Mouse (Mus musculus): ENCODE data around the gene Rnf144a. TPM values are rescaled to one million over a fixed set of nuclear protein-coding genes. Genes with fewer than 3 reads are reported as not detected.

Gene Rnf144a
- total and polyA plus RNA-seq, 2 experiments = 2.0 to 2.3 TPM

- Histone ChIP-seq H3K4me1 (ENCODE audit: control insufficient read depth, insufficient read depth, low read length) (peaks cover 9% of the 10 kb centered on the region), H3K36me3 (ENCODE audit: control insufficient read depth, insufficient read depth, low read length) (no peaks in the 10 kb centered on the region), H3K9ac (ENCODE audit: low read depth, low read length) (no peak overlapping the region), H3K4me3 (ENCODE audit: insufficient read depth, low read depth, low read length) (no peak overlapping the region), H3K79me2 (ENCODE audit: control insufficient read depth, insufficient read depth, low read length) (0 out of 2 replicates have a peak, but pooled peaks cover 3% of the 10 kb centered on the region), H3K27me3 (ENCODE audit: control insufficient read depth, insufficient read depth, low read length) (no peaks in the 10 kb centered on the region), H3K27ac (replicated peaks; ENCODE audit: insufficient read depth, low read depth, low read length) (no peak overlapping the region)
- TF ChIP-seq CTCF (IDR thresholded peaks at IDR 0.05; ENCODE audit: low read depth, low read length) = no peak
- TF ChIP-seq POLR2A (IDR thresholded peaks at IDR 0.05; ENCODE audit: extremely low read depth, insufficient read depth, low read length) = no peak
- 74% methylated on average over 9 of the region's 9 CpGs for WGBS
- no peak for DNase-seq (ENCODE audit: extremely low read depth, low read depth, low spot score)
These were observed 6.3 kb downstream of the Rnf144a start for GRCm38 (mm10) chr12:26408707-26409106.

GRCm38 (mm10) chr12:26404781-26405702 is 10.0 kb downstream of the Rnf144a start:
- Histone ChIP-seq H3K4me3 (ENCODE audit: insufficient read depth, low read depth, low read length) (no peak overlapping the region), H3K4me1 (ENCODE audit: control insufficient read depth, insufficient read depth, low read length) (peaks cover 18% of the 10 kb centered on the region), H3K79me2 (ENCODE audit: control insufficient read depth, insufficient read depth, low read length) (0 out of 2 replicates have a peak, but pooled peaks cover 3% of the 10 kb centered on the region), H3K9ac (ENCODE audit: low read depth, low read length) (no peak overlapping the region), H3K36me3 (ENCODE audit: control insufficient read depth, insufficient read depth, low read length) (no peaks in the 10 kb centered on the region), H3K27me3 (ENCODE audit: control insufficient read depth, insufficient read depth, low read length) (no peaks in the 10 kb centered on the region), H3K27ac (replicated peaks; ENCODE audit: insufficient read depth, low read depth, low read length) (no peak overlapping the region)
- DNase-seq (ENCODE audit: extremely low read depth, low read depth, low spot score) = peak; percentile 76
- 40% methylated on average over 11 of the region's 11 CpGs for WGBS
- TF ChIP-seq CTCF (IDR thresholded peaks at IDR 0.05; ENCODE audit: low read depth, low read length) = no peak
- TF ChIP-seq POLR2A (IDR thresholded peaks at IDR 0.05; ENCODE audit: extremely low read depth, insufficient read depth, low read length) = no peak

GRCm38 (mm10) chr12:26403372-26404125 is 11.5 kb downstream of the Rnf144a start:
- 48% methylated on average over 16 of the region's 16 CpGs for whole genome bisulfite sequencing
- DNase-seq (ENCODE audit: extremely low read depth, low read depth, low spot score) = peak; percentile 59
- H3K9ac ChIP-seq (ENCODE audit: low read depth, low read length) = no peak overlapping the region
- H3K27ac ChIP-seq (replicated peaks; ENCODE audit: insufficient read depth, low read depth, low read length) = no peak overlapping the region
- no peaks in the 10 kb centered on the region for H3K36me3 ChIP-seq (ENCODE audit: control insufficient read depth, insufficient read depth, low read length)
- no peaks in the 10 kb centered on the region for H3K27me3 ChIP-seq (ENCODE audit: control insufficient read depth, insufficient read depth, low read length)
- peaks cover 20% of the 10 kb centered on the region for H3K4me1 ChIP-seq (ENCODE audit: control insufficient read depth, insufficient read depth, low read length)
- no peak for TF ChIP-seq POLR2A (IDR thresholded peaks at IDR 0.05; ENCODE audit: extremely low read depth, insufficient read depth, low read length)
- TF ChIP-seq CTCF (IDR thresholded peaks at IDR 0.05; ENCODE audit: low read depth, low read length) = no peak
- no peak overlapping the region for H3K4me3 ChIP-seq (ENCODE audit: insufficient read depth, low read depth, low read length)
- 0 out of 2 replicates have a peak, but pooled peaks cover 3% of the 10 kb centered on the region for H3K79me2 ChIP-seq (ENCODE audit: control insufficient read depth, insufficient read depth, low read length)

- Histone ChIP-seq H3K9ac (ENCODE audit: low read depth, low read length) (no peak overlapping the region), H3K4me1 (ENCODE audit: control insufficient read depth, insufficient read depth, low read length) (peaks cover 20% of the 10 kb centered on the region), H3K27me3 (ENCODE audit: control insufficient read depth, insufficient read depth, low read length) (no peaks in the 10 kb centered on the region), H3K36me3 (ENCODE audit: control insufficient read depth, insufficient read depth, low read length) (no peaks in the 10 kb centered on the region), H3K4me3 (ENCODE audit: insufficient read depth, low read depth, low read length) (no peak overlapping the region), H3K27ac (replicated peaks; ENCODE audit: insufficient read depth, low read depth, low read length) (peak overlapping the region; percentile 56), H3K79me2 (ENCODE audit: control insufficient read depth, insufficient read depth, low read length) (peaks cover 3% of the 10 kb centered on the region; the same call in 1 of the 2 replicates)
- TF ChIP-seq POLR2A (IDR thresholded peaks at IDR 0.05; ENCODE audit: extremely low read depth, insufficient read depth, low read length) (no peak), CTCF (IDR thresholded peaks at IDR 0.05; ENCODE audit: low read depth, low read length) (no peak)
- WGBS = 64% methylated on average over 10 of the region's 10 CpGs
- DNase-seq (ENCODE audit: extremely low read depth, low read depth, low spot score) = peak; percentile 41
These were observed 13.2 kb downstream of the Rnf144a start for GRCm38 (mm10) chr12:26401696-26402470.

GRCm38 (mm10) chr12:26401254-26401653 is 13.8 kb downstream of the Rnf144a start:
- H3K27ac ChIP-seq (replicated peaks; ENCODE audit: insufficient read depth, low read depth, low read length) = peak overlapping the region; percentile 56
- DNase-seq (ENCODE audit: extremely low read depth, low read depth, low spot score) = no peak
- WGBS = 78% methylated on average over 1 of the region's 1 CpGs
- H3K4me3 ChIP-seq (ENCODE audit: insufficient read depth, low read depth, low read length) = no peak overlapping the region
- peaks cover 3% of the 10 kb centered on the region; the same call in 1 of the 2 replicates for H3K79me2 ChIP-seq (ENCODE audit: control insufficient read depth, insufficient read depth, low read length)
- TF ChIP-seq POLR2A (IDR thresholded peaks at IDR 0.05; ENCODE audit: extremely low read depth, insufficient read depth, low read length) (no peak), CTCF (IDR thresholded peaks at IDR 0.05; ENCODE audit: low read depth, low read length) (no peak)
- H3K4me1 ChIP-seq (ENCODE audit: control insufficient read depth, insufficient read depth, low read length) = peaks cover 20% of the 10 kb centered on the region
- H3K9ac ChIP-seq (ENCODE audit: low read depth, low read length) = no peak overlapping the region
- no peaks in the 10 kb centered on the region for H3K36me3 ChIP-seq (ENCODE audit: control insufficient read depth, insufficient read depth, low read length)
- H3K27me3 ChIP-seq (ENCODE audit: control insufficient read depth, insufficient read depth, low read length) = no peaks in the 10 kb centered on the region
